Mouse (Mus musculus) heart, postnatal 25 days (tissue): ENCODE results near the gene Hfe. TPM values are rescaled to one million over a fixed set of nuclear protein-coding genes. Genes with fewer than 3 reads are reported as not detected.
"Not testable (repeated sequence)": the region's sequence is repeated elsewhere in the genome, so short reads cannot be mapped to it uniquely, and the experiment has no call there.

ENCODE experiments used
- DNase-seq: peaks from one replicate; pipeline ENCODE4 v3.0.0; 2022; ENCODE audit warnings: low spot score
- intact Hi-C: fragments of 180-260 bp; cut with DNase I; formaldehyde crosslinking; loops from one replicate; pipeline ENCODE4 v1.15.1; 2025
- total RNA-seq, 2 experiments: library from RNA; stranded (reverse); gene quantifications; 2 replicates each; pipeline ENCODE4 v1.2.3; 2021

The Hfe gene
- total RNA-seq, 2 experiments from 2014 or later = 48.9 to 50.3 TPM

DNA sequence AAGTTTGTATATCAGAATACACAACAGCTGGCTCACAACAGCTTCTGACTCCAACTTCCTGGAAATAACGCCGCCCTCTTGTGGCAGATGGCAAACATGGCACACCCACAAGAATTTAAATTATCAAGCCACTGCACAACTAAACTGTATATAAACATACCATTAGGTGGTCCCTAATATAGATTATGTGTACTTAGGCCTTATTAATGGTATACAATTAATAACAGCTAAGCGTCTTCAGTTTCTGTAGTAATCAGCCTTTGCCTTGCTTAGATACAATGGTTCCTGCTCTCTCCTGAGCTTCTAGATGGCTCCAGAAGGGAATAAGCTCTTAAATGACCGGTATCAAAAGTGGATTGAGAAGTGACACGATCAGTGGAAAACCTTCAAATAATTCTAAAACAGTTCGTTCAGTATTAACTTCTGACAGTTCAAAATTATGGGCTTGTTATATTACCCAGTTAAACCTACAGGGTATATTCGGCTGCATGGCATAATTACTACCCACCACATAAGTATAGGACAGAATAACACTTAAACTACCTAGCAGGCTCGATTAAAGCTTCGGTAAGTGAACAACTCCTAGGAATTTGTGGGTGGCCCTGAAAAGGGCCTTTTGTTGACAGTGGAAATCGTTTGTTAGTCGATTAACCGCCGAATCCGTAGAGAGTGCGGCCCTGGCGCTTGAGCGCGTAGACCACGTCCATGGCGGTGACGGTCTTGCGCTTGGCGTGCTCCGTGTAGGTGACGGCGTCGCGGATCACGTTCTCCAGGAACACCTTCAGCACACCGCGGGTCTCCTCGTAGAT, 13.0 kb downstream of the Hfe start:
- no peak for DNase-seq
- intact Hi-C loops = loop anchor here (5.0 kb wide), 1 partner anchor 1655 kb away; the partner anchor contains the start of genes Hist1h2ag, Hist1h2bj and Hist1h4i

DNA sequence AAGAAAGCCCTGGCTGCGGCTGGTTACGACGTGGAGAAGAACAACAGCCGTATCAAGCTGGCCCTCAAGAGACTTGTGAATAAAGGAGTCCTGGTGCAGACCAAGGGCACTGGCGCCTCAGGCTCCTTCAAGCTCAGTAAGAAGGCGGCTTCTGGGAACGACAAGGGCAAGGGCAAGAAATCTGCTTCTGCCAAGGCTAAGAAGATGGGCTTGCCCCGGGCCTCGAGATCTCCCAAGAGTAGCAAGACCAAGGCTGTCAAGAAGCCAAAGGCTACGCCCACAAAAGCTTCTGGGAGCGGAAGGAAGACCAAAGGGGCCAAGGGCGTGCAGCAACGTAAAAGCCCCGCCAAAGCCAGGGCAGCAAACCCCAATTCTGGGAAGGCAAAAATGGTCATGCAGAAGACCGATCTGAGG, 14.6 kb downstream of the Hfe start:
- intact Hi-C loops = loop anchor here (1.0 to 5.0 kb wide), 2 partner anchors 10 to 1654 kb away; partner anchors contain the start of genes Hist1h2ag, Hist1h2bj and Hist1h4i
- no peak for DNase-seq

DNA sequence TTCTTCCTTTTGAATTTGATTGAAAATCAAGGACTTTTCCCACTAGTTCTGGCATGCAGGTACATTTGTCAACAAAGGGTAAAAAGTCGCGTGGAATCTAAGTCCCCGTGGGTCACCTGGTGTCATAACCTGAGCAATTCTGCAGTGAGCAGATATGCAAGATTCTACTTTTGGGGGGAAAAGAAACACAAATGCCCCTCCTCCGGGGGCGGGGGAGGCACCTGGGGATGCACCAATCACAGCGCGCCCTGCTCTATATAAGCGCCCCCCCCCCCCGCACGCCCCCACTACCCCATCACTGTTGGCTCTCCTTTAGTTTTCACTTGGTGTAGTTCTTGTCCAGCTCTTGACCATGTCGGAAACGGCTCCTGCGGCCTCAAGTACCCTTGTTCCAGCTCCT, 15.1 kb downstream of the Hfe start, which contains the start of gene Hist1h1t:
Gene Hist1h1t (plus strand): TSS at position 301 of the 400 bp plus-strand sequence.
- DNase-seq = no peak
- intact Hi-C loops = loop anchor here (5.0 kb wide), 1 partner anchor 1653 kb away; the partner anchor contains the start of genes Hist1h2ag, Hist1h2bj and Hist1h4i

DNA sequence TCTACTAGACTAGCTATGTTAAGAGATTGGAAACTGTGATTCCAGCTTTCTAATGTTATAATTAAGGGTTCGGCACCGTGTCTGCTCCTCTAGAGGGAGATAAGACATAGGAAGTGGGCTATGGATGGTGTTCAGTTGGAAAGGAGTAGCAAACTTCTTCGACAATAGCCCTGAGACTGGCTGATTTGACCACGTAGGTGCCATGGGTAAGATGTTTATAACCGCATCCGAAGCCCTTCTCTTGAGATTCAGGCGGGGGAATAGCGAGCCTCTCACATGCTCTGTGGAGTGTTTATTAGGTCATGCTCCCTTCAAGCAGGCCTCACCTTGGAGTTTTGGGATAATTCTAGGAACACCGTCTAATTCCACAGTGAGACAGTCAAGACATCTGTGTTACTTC, 15.7 kb downstream of the Hfe start:
- intact Hi-C loops = loop anchor here (5.0 kb wide), 1 partner anchor 1653 kb away; the partner anchor contains the start of genes Hist1h2ag, Hist1h2bj and Hist1h4i
- DNase-seq = no peak

DNA sequence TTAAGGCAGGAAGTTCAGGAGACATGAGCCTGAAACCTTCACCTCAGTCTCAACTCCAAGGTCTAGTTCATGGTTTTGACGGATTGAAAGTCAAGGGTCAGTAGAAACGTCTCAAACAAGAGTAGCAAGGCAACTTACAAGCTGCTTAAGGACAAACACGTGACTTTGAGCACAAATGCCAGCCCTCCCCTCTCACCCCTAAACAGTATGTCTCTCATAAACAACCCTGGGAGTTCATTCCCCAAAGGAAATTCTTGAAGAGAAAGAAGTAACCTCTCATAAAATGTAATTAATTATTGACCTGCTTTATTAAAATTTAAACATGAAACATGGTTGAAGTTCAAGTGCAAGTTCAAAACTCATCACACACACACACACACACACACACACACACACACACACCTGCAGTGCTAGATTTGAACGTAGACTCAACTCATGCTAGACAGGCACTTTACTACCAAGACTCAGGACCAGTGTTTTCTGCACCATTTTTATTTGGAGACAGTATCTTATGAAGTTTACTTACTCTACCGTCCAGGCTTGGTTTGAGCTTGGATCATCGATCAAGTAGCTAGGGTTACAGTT, 16.7 kb downstream of the Hfe start:
- no peak for DNase-seq
- intact Hi-C loops = no loop called here

DNA sequence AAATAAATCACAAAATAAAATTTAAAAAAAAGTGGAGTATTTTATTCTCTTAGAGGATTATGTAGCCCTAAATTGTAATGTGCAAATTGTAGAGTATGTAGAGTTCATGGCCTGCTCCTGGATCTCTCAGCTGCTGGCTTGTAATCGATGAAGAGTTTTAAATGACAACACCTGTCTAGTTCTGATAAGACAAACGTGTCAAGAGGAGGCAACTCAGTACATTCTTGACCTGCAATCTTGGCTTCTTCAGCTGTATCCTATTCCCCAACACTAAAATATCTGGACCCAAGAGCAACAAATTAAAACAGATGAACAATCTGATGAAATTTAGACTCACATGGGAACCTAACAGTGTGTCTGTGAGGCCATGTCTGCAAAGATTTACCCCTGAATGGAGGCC, 21.2 kb downstream of the Hfe start:
- no peak for DNase-seq
- intact Hi-C loops = loop anchor here (5.0 to 10.0 kb wide), 5 partner anchors 45 to 1975 kb away; partner anchors contain the start of genes Hist1h1c, Hist1h2ai, Hist1h2ak and Hist1h2bl

DNA sequence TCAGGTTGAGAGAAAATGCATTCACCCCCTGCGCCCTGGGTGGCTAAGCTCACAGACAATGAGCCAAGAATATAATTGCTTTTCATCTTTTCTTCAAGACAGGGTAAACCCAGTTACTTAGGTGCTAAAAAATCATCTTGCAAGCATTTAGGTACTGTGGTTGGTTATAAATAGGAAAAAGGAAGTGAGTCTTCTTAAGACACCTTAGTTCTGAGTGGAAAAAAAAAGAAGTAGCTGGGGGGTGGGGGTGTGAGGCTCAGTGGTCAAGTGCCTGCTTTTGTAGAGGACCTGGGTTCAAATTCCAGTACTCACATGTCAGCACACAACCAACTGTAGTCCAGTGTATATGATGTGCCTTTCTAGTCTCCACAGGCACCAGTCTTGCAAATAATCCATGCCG, 21.7 kb downstream of the Hfe start:
- intact Hi-C loops = loop anchor here (5.0 to 10.0 kb wide), 5 partner anchors 46 to 1974 kb away; partner anchors contain the start of genes Hist1h1c, Hist1h2ai, Hist1h2ak and Hist1h2bl

DNA sequence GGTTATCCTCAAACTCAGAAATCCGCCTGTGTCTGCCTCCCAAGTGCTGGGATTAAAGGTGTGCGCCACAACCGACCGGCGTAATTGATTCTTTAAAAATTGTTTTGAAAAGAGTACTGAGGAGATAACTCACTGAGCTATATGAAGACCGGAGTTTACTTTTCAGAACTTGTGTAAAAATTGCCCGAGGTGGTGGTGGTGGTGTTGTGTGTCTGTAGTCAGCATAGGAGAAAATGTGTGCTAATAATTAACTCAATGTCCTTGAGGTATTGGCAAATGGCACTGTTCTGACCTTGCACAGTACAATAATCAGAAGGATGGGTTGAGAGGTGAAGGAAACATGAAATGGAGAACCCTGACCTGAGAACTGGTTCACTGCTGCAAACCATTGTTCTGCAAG, 22.7 kb downstream of the Hfe start:
- no peak for DNase-seq
- intact Hi-C loops = loop anchor here (5.0 to 10.0 kb wide), 5 partner anchors 47 to 1973 kb away; partner anchors contain the start of genes Hist1h1c, Hist1h2ai, Hist1h2ak and Hist1h2bl

More for the DNA sequence above, 21.7 kb downstream of the Hfe start:
- no peak for DNase-seq

DNA sequence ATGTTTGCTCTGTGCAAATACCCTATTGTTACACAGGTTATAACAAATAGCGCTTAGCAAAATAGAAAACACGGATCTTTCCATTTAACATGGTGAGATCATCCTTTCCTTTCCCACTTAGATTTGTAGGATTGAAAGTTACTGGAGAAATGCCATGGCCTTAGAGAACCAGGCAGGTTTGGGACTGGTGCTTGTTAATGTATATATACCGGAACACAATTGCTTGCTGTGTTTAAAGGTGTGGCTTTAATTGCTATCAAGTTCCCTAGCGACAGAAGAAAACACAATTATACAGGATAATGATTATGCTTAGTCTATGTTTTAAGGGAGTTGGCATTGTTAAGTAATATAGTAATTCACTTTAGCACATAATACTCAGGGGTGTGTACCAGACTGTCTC, 23.5 kb downstream of the Hfe start:
- DNase-seq = no peak
- intact Hi-C loops = loop anchor here (5.0 to 10.0 kb wide), 5 partner anchors 48 to 1972 kb away; partner anchors contain the start of genes Hist1h1c, Hist1h2ai, Hist1h2ak and Hist1h2bl

DNA sequence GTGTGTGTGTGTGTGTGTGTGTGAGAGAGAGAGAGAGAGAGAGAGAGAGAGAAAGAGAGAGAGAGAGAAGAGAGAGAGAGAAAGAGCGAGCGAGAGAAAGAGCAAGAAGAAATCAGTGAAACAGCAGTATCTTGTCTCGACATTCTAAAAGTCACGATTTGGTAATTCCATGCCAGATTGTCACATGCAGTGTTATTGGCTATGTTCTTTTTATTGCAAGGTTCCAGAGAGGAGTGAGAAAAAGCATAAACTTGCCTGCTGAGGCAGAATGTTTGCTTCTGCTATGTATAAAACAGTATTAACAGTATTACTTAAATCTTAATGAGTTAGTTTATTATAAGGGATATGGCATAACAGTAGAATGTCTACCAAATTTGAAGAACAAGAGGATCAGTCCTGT, 24.7 kb downstream of the Hfe start:
- intact Hi-C loops = loop anchor here (1.0 to 10.0 kb wide), 6 partner anchors 10 to 1971 kb away; partner anchors contain the start of genes Hist1h1c, Hist1h2ai, Hist1h2ak and Hist1h2bl

DNA sequence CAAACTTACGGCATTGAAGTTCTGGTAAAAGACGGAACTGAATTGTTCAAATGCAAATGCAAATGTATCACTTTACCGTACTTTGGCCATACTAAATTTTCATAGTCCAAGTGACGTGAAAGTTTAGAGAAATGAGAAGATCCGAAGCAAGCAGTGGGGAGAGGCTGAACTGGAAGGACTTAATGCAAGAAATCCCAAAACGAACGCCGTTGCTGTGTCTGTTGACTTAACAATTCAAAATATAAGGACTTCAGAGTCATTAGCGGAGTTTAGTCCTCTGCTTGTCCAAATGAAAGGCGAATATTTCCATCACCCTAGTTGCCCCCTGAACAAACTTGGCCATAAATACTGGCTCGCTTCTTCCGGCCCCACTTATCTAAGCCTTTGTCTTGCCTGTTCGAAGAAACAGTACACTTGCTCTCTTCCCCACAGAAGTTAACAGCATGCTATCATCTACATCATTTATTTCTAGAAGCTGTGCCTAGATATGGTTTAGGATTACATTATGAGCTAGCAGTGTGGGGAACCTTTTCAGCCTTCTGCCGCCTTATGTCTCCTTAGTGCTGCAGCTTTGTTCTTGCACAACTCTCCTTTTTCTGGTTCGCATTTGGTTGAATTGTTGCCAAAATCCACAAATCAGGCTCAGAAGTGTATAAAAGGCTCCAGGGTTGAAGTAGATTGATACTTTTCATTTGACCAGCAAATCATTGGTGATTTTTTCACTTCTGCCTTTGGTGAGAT, 25.4 kb downstream of the Hfe start:
- intact Hi-C loops = loop anchor here (5.0 to 10.0 kb wide), 5 partner anchors 50 to 1970 kb away; partner anchors contain the start of genes Hist1h1c, Hist1h2ai, Hist1h2ak and Hist1h2bl
- DNase-seq = no peak

More for the DNA sequence above, 24.7 kb downstream of the Hfe start:
- DNase-seq = no peak

DNA sequence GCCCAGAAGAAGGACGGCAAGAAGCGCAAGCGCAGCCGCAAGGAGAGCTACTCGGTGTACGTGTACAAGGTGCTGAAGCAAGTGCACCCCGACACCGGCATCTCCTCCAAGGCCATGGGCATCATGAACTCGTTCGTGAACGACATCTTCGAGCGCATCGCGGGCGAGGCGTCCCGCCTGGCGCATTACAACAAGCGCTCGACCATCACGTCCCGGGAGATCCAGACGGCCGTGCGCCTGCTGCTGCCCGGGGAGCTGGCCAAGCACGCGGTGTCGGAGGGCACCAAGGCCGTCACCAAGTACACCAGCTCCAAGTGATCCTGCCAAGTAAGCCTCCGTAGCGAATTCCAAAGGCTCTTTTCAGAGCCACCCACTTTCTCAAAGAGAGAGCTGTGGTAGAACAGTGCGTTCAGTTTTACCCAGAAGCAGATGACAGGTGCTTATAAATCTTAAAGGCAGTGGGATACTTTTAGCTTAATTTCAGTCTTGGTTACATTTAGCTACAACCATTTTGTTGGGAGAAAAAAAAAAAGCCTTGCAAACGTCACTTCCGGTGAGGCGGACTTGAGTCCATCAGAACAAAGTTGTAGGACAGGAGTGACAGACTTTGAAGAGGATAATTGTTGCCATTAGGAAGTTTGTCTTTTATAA, 26.2 kb downstream of the Hfe start:
- peak; percentile 2 for DNase-seq

DNA sequence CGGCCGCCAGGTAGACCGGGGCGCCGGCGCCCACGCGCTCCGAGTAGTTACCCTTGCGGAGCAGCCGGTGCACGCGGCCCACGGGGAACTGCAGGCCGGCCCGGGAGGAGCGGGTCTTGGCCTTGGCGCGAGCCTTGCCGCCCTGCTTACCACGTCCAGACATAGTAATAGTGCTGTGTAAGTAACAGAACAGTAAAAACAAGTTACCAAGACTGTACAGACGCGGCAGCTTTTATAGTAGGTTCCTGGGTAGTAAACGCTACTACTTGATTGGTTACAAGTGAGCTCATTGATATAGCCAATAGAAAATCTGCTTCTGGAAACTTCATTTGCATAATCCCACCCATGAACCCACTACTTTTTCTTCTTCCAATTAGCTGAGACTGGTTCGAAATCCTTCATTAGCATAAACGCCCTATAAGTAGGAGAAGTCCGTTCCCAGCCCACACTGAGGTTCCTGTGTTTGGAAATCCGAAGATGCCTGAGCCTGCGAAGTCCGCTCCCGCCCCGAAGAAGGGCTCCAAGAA, 26.8 kb downstream of the Hfe start, which contains the start of the genes Hist1h2ac and Hist1h2bc:
Gene Hist1h2ac (minus strand): TSS at position 194 of the 527 bp plus-strand sequence.
Gene Hist1h2bc (plus strand): TSS at position 445 of the 527 bp plus-strand sequence.
- DNase-seq = peak; percentile 74
- intact Hi-C loops = loop anchor here (2.0 to 10.0 kb wide), 6 partner anchors 51 to 1969 kb away; partner anchors contain the start of genes Hist1h1c, Hist1h1e, Hist1h2ah and Hist1h2ai

More for the DNA sequence above, 26.2 kb downstream of the Hfe start:
- intact Hi-C loops = loop anchor here (5.0 to 10.0 kb wide), 5 partner anchors 50 to 1970 kb away; partner anchors contain the start of genes Hist1h1c, Hist1h2ah, Hist1h2ai and Hist1h2ak

DNA sequence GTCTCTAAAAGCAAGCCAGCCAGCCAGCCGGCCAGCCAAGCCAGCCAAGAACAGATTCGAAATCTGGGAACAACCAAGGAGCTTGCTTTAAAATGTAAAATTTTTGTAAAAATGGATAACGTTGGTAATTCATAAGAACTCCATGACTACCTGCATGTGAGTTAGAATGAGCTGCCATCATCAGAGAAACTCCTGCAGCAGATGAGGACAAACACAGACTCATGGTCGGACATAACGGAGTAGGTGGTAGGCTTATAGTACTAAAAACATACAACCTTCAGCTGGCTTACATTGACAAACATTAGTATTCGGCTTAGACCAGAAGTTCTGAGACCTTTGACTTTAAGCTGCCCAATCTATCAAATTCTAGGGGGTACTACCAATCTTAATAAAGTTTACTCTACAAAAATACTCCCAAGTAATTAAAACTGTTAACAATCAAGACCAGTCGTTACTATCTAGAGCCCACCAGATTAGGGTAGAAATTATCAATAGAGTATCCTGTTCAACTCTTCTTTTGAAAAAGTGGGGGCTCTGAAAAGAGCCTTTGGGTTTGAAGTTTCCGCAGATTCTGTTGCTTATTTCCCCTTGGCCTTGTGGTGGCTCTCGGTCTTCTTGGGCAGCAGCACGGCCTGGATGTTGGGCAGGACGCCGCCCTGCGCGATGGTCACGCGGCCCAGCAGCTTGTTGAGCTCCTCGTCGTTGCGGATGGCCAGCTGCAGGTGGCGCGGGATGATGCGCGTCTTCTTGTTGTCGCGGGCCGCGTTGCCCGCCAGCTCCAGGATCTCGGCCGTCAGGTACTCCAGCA, 27.5 kb downstream of the Hfe start:
- intact Hi-C loops = loop anchor here (2.0 to 10.0 kb wide), 6 partner anchors 52 to 1968 kb away; partner anchors contain the start of genes Hist1h1c, Hist1h1e, Hist1h2ah and Hist1h2ai
- DNase-seq = not testable (repeated sequence)

DNA sequence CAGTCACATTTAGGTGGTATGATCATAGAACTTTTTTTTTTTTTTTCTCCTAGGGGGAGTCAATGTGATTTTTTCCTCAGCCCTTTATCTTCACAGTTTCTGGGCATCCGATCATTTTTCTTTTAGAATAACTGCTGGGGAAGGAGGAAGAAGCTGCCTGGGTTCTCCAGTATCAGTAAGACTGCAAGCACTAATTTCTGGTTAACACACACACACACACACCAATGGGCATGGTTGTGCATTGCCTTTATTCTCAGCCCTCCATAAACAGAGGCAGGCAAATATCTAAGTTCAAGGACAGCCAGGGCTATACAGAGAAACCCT, 28.1 kb downstream of the Hfe start:
- intact Hi-C loops = loop anchor here (2.0 to 10.0 kb wide), 6 partner anchors 52 to 1968 kb away; partner anchors contain the start of genes Hist1h1c, Hist1h1e, Hist1h2ah and Hist1h2ai
- DNase-seq = no peak

DNA sequence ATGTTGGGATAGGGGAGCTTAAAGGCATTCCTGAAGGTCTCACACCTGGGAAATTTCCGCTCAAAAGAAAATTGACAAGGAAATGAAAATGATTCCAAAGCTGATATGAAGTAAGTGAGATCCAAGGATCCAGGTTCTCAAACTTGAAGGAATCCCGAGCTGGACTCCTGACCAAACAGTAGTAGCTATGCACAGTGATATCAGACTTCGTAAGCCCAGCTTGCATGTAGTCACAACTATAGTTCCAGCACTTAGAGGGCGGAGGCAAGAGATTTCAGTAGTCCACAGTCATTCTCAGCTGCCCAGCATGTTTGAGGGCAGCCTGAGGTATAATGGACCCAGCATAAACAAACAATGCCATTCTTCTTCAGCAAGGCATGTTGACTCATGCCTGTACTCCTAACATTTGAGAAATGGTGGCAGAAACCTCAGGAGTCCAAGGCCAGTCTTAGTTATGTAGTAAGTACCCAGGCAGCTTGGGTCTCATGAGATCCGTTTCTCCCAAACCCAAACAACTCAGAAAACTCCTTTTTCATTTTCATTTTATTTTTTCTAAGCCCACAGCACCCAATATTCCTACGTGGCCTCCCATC, 28.6 kb downstream of the Hfe start:
- DNase-seq = no peak
- intact Hi-C loops = loop anchor here (2.0 to 10.0 kb wide), 6 partner anchors 53 to 1967 kb away; partner anchors contain the start of genes Hist1h1c, Hist1h1e, Hist1h2ah and Hist1h2ai

DNA sequence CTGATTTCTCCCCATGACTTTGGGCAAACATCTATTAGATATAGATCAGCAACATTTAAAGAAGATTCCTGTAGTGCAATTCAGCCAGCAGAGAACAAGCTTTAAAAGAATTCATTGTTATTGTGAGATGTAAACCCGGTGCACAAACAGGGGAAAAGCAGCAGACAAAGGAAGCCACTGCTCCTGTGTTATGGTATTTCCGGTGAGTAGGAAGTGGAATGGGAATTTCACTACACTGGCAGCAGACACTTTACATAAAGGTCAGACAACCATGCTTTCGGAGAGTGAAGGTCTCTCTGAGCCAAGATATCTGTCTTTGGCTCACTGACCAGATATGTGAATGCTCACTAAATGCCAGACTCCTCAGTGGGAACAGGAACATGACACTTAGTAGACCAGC, 48.1 kb downstream of the Hfe start:
- intact Hi-C loops = no loop called here
- DNase-seq = no peak
